Mouse (Mus musculus) heart, embryonic 15.5 days (tissue): ENCODE results near the gene Ccdc92. TPM values are rescaled to one million over a fixed set of nuclear protein-coding genes. Genes with fewer than 3 reads are reported as not detected.

Experiments
- ATAC-seq: fragments of 200-750 bp; cut with Nextera tagmentation; replicated peaks from 2 replicates; pipeline ENCODE4 v1.8.0; 2017; ENCODE audit warnings: low read depth, moderate TSS enrichment; ENCODE audit not compliant: insufficient number of reproducible peaks, insufficient read depth, low FRiP score
- H3K27ac ChIP-seq: fragments of 300-500 bp; sonication (generic); 2 replicates; pipeline ENCODE4 v1.5.1; 2015; ENCODE audit warnings: mild to moderate bottlenecking, inconsistent platforms
- H3K27me3 ChIP-seq: fragments of 300-500 bp; sonication (generic); 2 replicates; pipeline ENCODE4 v1.6.1; 2015; ENCODE audit warnings: inconsistent platforms
- H3K36me3 ChIP-seq: fragments of 300-500 bp; sonication (generic); 2 replicates; pipeline ENCODE4 v1.6.1; 2015; ENCODE audit warnings: mild to moderate bottlenecking, inconsistent platforms
- H3K4me1 ChIP-seq: fragments of 300-500 bp; sonication (generic); replicated peaks from 2 replicates; pipeline ENCODE4 v1.6.1; 2015; ENCODE audit warnings: inconsistent platforms
- H3K4me2 ChIP-seq: fragments of 300-500 bp; sonication (generic); 2 replicates; pipeline ENCODE4 v1.6.1; 2015; ENCODE audit warnings: inconsistent platforms, mild to moderate bottlenecking, moderate library complexity
- H3K4me3 ChIP-seq: fragments of 300-500 bp; sonication (generic); 2 replicates; pipeline ENCODE4 v1.5.1; 2015; ENCODE audit warnings: mild to moderate bottlenecking, inconsistent platforms
- H3K9ac ChIP-seq: fragments of 300-500 bp; sonication (generic); 2 replicates; pipeline ENCODE4 v1.6.1; 2015; ENCODE audit warnings: mild to moderate bottlenecking, inconsistent platforms
- H3K9me3 ChIP-seq: fragments of 300-500 bp; sonication (generic); replicated peaks from 2 replicates; pipeline ENCODE4 v1.6.1; 2016; ENCODE audit warnings: inconsistent platforms
- WGBS: fragments of 180-500 bp; shearing (Covaris S2); methylation state at CpG from one replicate; pipeline ENCODE4 v1.1.7; 2015; ENCODE audit warnings: mixed read lengths; 5-methylcytosine and 5-hydroxymethylcytosine counted together
- polyA plus RNA-seq: library from polyadenylated mRNA; unstranded; fragments of >200 nt; fragmentation: Nextera tagmentation; extraction: Ambion mirVana; gene quantifications from 2 replicates; pipeline ENCODE4 v1.2.1, GENCODE M21; 2015

Gene Ccdc92
- polyA plus RNA-seq, 1 experiment from 2014 or later, result 2.8 TPM

GRCm38 (mm10) chr5:124883877-124884276 is 21.7 kb upstream of the Ccdc92 start:
- peaks cover 25% of the 10 kb centered on the region for H3K36me3 ChIP-seq
- no peaks in the 10 kb centered on the region for H3K9me3 ChIP-seq
- H3K4me1 ChIP-seq, result no peaks in the 10 kb centered on the region
- H3K27me3 ChIP-seq, result no peaks in the 10 kb centered on the region
- no peak overlapping the region for H3K9ac ChIP-seq
- ATAC-seq, result no peak
- no peak overlapping the region for H3K4me3 ChIP-seq
- WGBS, result 86% methylated on average over 6 of the region's 6 CpGs
- no peak overlapping the region for H3K4me2 ChIP-seq
- H3K27ac ChIP-seq, result no peak overlapping the region

DNA sequence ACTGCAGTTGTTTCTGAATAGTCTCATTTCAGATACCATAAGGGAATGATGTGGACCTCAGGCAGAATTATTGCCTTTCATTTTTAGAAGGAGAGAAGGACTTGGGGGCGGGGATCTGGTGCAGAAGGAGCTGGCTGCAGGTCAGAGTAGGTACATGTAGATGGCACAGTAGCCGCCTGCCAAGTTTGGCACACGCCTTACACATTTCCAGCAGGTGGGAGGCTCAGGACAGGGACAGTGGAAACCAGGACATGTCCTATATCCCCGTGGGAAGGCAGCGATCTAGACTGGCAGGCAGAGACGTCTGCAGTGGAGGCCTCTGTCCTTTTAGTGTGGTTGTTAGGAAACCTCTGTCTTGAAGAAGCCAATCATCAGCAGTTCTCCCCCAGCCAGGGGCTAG is 17.6 kb upstream of the Ccdc92 start:
- no peak overlapping the region for H3K9ac ChIP-seq
- H3K4me3 ChIP-seq, result no peak overlapping the region
- no peaks in the 10 kb centered on the region for H3K27me3 ChIP-seq
- no peaks in the 10 kb centered on the region for H3K9me3 ChIP-seq
- WGBS, result 79% methylated on average over 6 of the region's 6 CpGs
- no peak for ATAC-seq
- H3K4me1 ChIP-seq, result peaks cover 7% of the 10 kb centered on the region
- peaks cover 3% of the 10 kb centered on the region for H3K36me3 ChIP-seq
- no peak overlapping the region for H3K27ac ChIP-seq
- H3K4me2 ChIP-seq, result no peak overlapping the region

GRCm38 (mm10) chr5:124879251-124879650 is 17.0 kb upstream of the Ccdc92 start:
- Histone ChIP-seq H3K4me1 (peaks cover 7% of the 10 kb centered on the region), H3K27ac (no peak overlapping the region), H3K4me2 (no peak overlapping the region), H3K9me3 (no peaks in the 10 kb centered on the region), H3K9ac (no peak overlapping the region), H3K4me3 (no peak overlapping the region), H3K27me3 (no peaks in the 10 kb centered on the region), H3K36me3 (no peaks in the 10 kb centered on the region)
- no peak for ATAC-seq
- WGBS, result 81% methylated on average over 4 of the region's 4 CpGs

- ATAC-seq, result no peak
- Histone ChIP-seq H3K4me2 (no peak overlapping the region), H3K27ac (no peak overlapping the region), H3K4me1 (peaks cover 49% of the 10 kb centered on the region), H3K36me3 (no peaks in the 10 kb centered on the region), H3K9me3 (no peaks in the 10 kb centered on the region), H3K9ac (no peak overlapping the region), H3K27me3 (no peaks in the 10 kb centered on the region), H3K4me3 (no peak overlapping the region)
- WGBS, result 60% methylated on average over 6 of the region's 6 CpGs
Measured at GRCm38 (mm10) chr5:124873890-124874601, 11.8 kb upstream of the Ccdc92 start.

GRCm38 (mm10) chr5:124873096-124873495 is 10.9 kb upstream of the Ccdc92 start:
- Histone ChIP-seq H3K36me3 (no peaks in the 10 kb centered on the region), H3K27me3 (no peaks in the 10 kb centered on the region), H3K9me3 (no peaks in the 10 kb centered on the region), H3K9ac (no peak overlapping the region), H3K4me2 (no peak overlapping the region), H3K4me1 (peaks cover 49% of the 10 kb centered on the region), H3K4me3 (no peak overlapping the region), H3K27ac (peak overlapping the region; percentile 45; the same call in 1 of the 2 replicates)
- 76% methylated on average over 3 of the region's 3 CpGs for WGBS
- ATAC-seq, result no peak

GRCm38 (mm10) chr5:124872033-124872432 is 9.8 kb upstream of the Ccdc92 start:
- Histone ChIP-seq H3K27ac (no peak overlapping the region), H3K27me3 (no peaks in the 10 kb centered on the region), H3K36me3 (peaks cover 3% of the 10 kb centered on the region; the same call in 1 of the 2 replicates), H3K4me2 (no peak overlapping the region), H3K4me3 (no peak overlapping the region), H3K4me1 (peaks cover 45% of the 10 kb centered on the region), H3K9ac (no peak overlapping the region), H3K9me3 (no peaks in the 10 kb centered on the region)
- 20% methylated on average over 2 of the region's 2 CpGs for WGBS
- no peak for ATAC-seq

- peaks cover 3% of the 10 kb centered on the region; the same call in 1 of the 2 replicates for H3K36me3 ChIP-seq
- peaks cover 42% of the 10 kb centered on the region for H3K4me1 ChIP-seq
- H3K4me3 ChIP-seq, result no peak overlapping the region
- H3K9ac ChIP-seq, result no peak overlapping the region
- no peak for ATAC-seq
- H3K27ac ChIP-seq, result no peak overlapping the region
- H3K27me3 ChIP-seq, result no peaks in the 10 kb centered on the region
- 45% methylated on average over 4 of the region's 4 CpGs for WGBS
- no peaks in the 10 kb centered on the region for H3K9me3 ChIP-seq
- H3K4me2 ChIP-seq, result no peak overlapping the region
Measured at GRCm38 (mm10) chr5:124868981-124869380, 6.8 kb upstream of the Ccdc92 start.

DNA sequence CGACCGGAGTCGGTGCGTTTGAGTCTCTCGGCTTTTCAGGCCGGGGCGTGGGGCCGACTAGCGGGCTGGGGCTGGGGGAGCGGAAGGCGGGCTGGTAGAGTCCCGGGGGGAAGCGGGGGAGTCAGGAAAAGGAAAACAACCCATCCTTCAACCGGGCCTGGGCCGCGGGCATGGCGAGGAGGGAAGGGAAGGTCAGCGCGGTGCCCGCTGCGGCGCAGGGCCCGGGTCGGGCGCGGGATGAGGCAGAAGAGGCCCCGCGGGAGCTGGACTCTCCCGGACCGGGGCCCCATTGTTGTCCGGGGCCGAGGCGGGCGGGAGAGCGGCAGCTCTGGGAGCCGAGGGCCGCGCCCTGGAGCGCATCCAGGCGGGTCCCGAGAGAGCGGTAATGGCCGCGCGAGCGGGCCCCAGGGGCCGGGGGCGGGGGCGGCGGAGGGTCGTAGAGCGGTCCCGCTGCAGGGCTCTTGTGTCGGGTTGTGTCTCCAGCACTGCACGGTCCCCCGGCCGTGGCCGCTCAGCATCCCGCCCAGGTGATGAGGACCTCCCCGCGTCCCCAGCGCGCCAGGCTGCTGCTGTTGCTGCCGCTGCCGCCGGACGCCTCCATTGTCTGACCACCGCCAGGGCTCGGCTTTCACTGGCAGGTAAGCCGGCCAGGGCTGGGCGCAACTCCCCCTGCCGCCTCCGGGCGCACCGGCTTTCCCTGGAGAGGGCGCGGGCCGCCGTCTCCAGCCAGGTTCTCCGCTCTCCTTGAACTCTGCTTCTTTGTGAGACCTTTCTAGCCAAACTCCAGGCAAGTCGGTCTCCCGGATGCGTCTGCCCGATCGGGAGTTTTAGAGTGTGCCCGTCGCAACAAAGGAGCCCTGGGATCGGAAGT is 882 bp upstream of the Ccdc92 start:
- Histone ChIP-seq H3K9ac (peak overlapping the region; percentile 90), H3K9me3 (no peaks in the 10 kb centered on the region), H3K4me1 (peaks cover 20% of the 10 kb centered on the region), H3K4me3 (peak overlapping the region; percentile 98), H3K36me3 (peaks cover 3% of the 10 kb centered on the region; the same call in 1 of the 2 replicates), H3K27ac (peak overlapping the region; percentile 91), H3K27me3 (peaks cover 38% of the 10 kb centered on the region), H3K4me2 (peak overlapping the region; percentile 94)
- under 1% methylated on average over 88 of the region's 88 CpGs for WGBS
- ATAC-seq, result peak; percentile 44

GRCm38 (mm10) chr5:124861463-124861862 is 761 bp downstream of the Ccdc92 start:
- H3K4me3 ChIP-seq, result peak overlapping the region; percentile 98
- H3K9ac ChIP-seq, result peak overlapping the region; percentile 50
- under 1% methylated on average over 31 of the region's 33 CpGs for WGBS
- no peak overlapping the region for H3K27ac ChIP-seq
- no peaks in the 10 kb centered on the region for H3K36me3 ChIP-seq
- H3K4me2 ChIP-seq, result peak overlapping the region; percentile 94
- H3K27me3 ChIP-seq, result peaks cover 41% of the 10 kb centered on the region
- H3K4me1 ChIP-seq, result peaks cover 20% of the 10 kb centered on the region
- H3K9me3 ChIP-seq, result no peaks in the 10 kb centered on the region
- ATAC-seq, result no peak

GRCm38 (mm10) chr5:124860013-124860412 is 2.2 kb downstream of the Ccdc92 start:
- 11% methylated on average over 5 of the region's 5 CpGs for WGBS
- Histone ChIP-seq H3K27ac (no peak overlapping the region), H3K4me1 (peaks cover 20% of the 10 kb centered on the region), H3K4me3 (no peak overlapping the region), H3K4me2 (no peak overlapping the region), H3K36me3 (no peaks in the 10 kb centered on the region), H3K9ac (no peak overlapping the region), H3K27me3 (peaks cover 46% of the 10 kb centered on the region), H3K9me3 (no peaks in the 10 kb centered on the region)
- ATAC-seq, result no peak

GRCm38 (mm10) chr5:124854202-124854601 is 8.0 kb downstream of the Ccdc92 start:
- Histone ChIP-seq H3K9me3 (no peaks in the 10 kb centered on the region), H3K4me1 (no peaks in the 10 kb centered on the region; the same call in 1 of the 2 replicates), H3K27ac (no peak overlapping the region), H3K27me3 (peaks cover 25% of the 10 kb centered on the region), H3K36me3 (no peaks in the 10 kb centered on the region), H3K9ac (no peak overlapping the region), H3K4me3 (no peak overlapping the region), H3K4me2 (no peak overlapping the region)
- ATAC-seq, result no peak
- 89% methylated on average over 4 of the region's 4 CpGs for WGBS
